ENCODE assay signal across 8 mouse cellular contexts in the genomic region with DNA sequence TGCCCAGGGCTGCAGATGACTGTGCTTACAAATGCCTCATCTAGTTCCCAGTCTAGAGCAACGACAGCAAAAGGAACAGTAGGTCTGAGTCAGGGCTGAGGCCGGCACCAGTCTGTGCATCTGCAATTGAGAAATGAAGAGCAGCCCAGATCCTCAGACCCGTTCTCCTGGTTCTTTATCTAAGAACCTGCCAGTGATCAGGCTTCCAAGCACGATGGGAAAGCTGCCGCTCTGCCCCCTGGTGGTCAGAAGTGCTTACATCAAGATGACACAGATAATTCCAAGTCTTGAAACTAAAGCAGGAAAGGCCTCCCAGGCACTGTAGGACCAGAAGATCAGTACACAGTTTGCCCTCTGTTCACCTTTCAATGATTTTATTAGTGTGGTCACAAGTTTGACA. TPM values are rescaled to one million over a fixed set of nuclear protein-coding genes. Genes with fewer than 3 reads are reported as not detected.
A peak's percentile ranks its signal among the peaks of the same experiment; 100 is the strongest.
DNase-seq lines count a peak whose midpoint lies in the region; ATAC-seq and TF ChIP-seq lines count a peak whose summit lies in the region.

No protein-coding gene starts in this region.

- no peak overlapping the region for H3K4me2 ChIP-seq in forebrain, postnatal 0 days (ENCODE audit: low read depth)
- H3K4me2 ChIP-seq in hindbrain, embryonic 15.5 days, result no peak overlapping the region

- H3K27ac ChIP-seq in forebrain, postnatal 0 days (ENCODE audit: low read depth, low read length), result no peak overlapping the region
- no peak overlapping the region for H3K27ac ChIP-seq in hindbrain, embryonic 15.5 days (replicated peaks)

- H3K36me3 ChIP-seq in forebrain, postnatal 0 days (ENCODE audit: insufficient read depth), result peaks cover 57% of the 10 kb centered on the region
- H3K36me3 ChIP-seq in hindbrain, embryonic 15.5 days, result peaks cover 43% of the 10 kb centered on the region

- peak; percentile 93 for TF ChIP-seq CTCF in forebrain, postnatal 0 days (IDR thresholded peaks at IDR 0.05; ENCODE audit: low read depth)

- peak; percentile 77 for ATAC-seq in forebrain, postnatal 0 days
- ATAC-seq in hindbrain, embryonic 15.5 days (ENCODE audit: low FRiP score, low read depth), result peak; percentile 64
- ATAC-seq in megakaryocyte-erythroid progenitor cell, adult 5-6 weeks (replicated peaks; ENCODE audit: low FRiP score, low TSS enrichment, poor library complexity, severe bottlenecking), result peak; percentile 76

- no peak overlapping the region for H3K9ac ChIP-seq in forebrain, postnatal 0 days
- H3K9ac ChIP-seq in hindbrain, embryonic 15.5 days, result no peak overlapping the region

- H3K4me1 ChIP-seq in forebrain, postnatal 0 days (ENCODE audit: insufficient read depth), result no peaks in the 10 kb centered on the region
- H3K4me1 ChIP-seq in hindbrain, embryonic 15.5 days (replicated peaks), result no peaks in the 10 kb centered on the region

- DNase-seq in R1 (ENCODE audit: low read depth, low spot score), result peak; percentile 87
- peak; percentile 80 to 87 for DNase-seq in cerebellum, adult 18-20 months
- DNase-seq in forebrain, postnatal 0 days, result peak; percentile 93
- peak; percentile 79 to 94 for DNase-seq in layer of hippocampus, postnatal 25 days (ENCODE audit: extremely low spot score in 1 of 2, low spot score in 1 of 2)
- peak; percentile 76 to 77 for DNase-seq in right cerebral cortex, postnatal 36 days (ENCODE audit: low spot score in 2 of 2)
- DNase-seq in yolk sac, embryonic 10.5 days (ENCODE audit: low spot score), result peak; percentile 43

- 20% methylated on average over 5 of the region's 5 CpGs for WGBS in forebrain, postnatal 0 days
- 14% methylated on average over 5 of the region's 5 CpGs for WGBS in hindbrain, embryonic 15.5 days

- H3K4me3 ChIP-seq in forebrain, postnatal 0 days (ENCODE audit: low read depth, low read length), result no peak overlapping the region
- H3K4me3 ChIP-seq in hindbrain, embryonic 15.5 days, result no peak overlapping the region

- no peaks in the 10 kb centered on the region for H3K27me3 ChIP-seq in forebrain, postnatal 0 days (ENCODE audit: insufficient read depth, low read length)
- H3K27me3 ChIP-seq in hindbrain, embryonic 15.5 days, result no peaks in the 10 kb centered on the region

- no peaks in the 10 kb centered on the region for H3K9me3 ChIP-seq in forebrain, postnatal 0 days (ENCODE audit: low read length)
- no peaks in the 10 kb centered on the region for H3K9me3 ChIP-seq in hindbrain, embryonic 15.5 days

RNA-seq across cellular contexts. Expression of a gene that starts 17.4 kb away (rescaled TPM):
- 271 and 289 TPM in 2 replicates for total RNA-seq in forebrain, postnatal 0 days (2014; rRNA removed)
- polyA plus RNA-seq in forebrain, postnatal 0 days (2015; fragmentation: Nextera tagmentation; extraction: Ambion mirVana), result 263 and 284 TPM in 2 replicates
- 209 and 212 TPM in 2 replicates for polyA plus RNA-seq in hindbrain, embryonic 15.5 days (2015; fragmentation: Nextera tagmentation; extraction: Ambion mirVana)
- 100 to 1,000 TPM; 222 to 253 TPM for total RNA-seq in layer of hippocampus, postnatal 25 days (2021)
- 30.4 and 54.3 TPM in 2 replicates for total RNA-seq in megakaryocyte-erythroid progenitor cell, adult 5-6 weeks (2014; fragmentation: Nextera tagmentation)
- 24.3 and 28.3 TPM in 2 replicates for total RNA-seq in megakaryocyte-erythroid progenitor cell, adult 5-6 weeks (2017)

RNA-seq across cellular contexts. Expression of a gene that starts 24.2 kb away (rescaled TPM):
- total RNA-seq in forebrain, postnatal 0 days (2014; rRNA removed), result 28.2 and 33.6 TPM in 2 replicates
- 8.9 and 13.3 TPM in 2 replicates for polyA plus RNA-seq in forebrain, postnatal 0 days (2015; fragmentation: Nextera tagmentation; extraction: Ambion mirVana)
- polyA plus RNA-seq in hindbrain, embryonic 15.5 days (2015; fragmentation: Nextera tagmentation; extraction: Ambion mirVana), result 26.2 and 27.0 TPM in 2 replicates
- 10 to 100 TPM; 46.4 to 47.7 TPM for total RNA-seq in layer of hippocampus, postnatal 25 days (2021)
- total RNA-seq in megakaryocyte-erythroid progenitor cell, adult 5-6 weeks (2014; fragmentation: Nextera tagmentation), result 21.4 and 49.6 TPM in 2 replicates
- 27.0 and 37.0 TPM in 2 replicates for total RNA-seq in megakaryocyte-erythroid progenitor cell, adult 5-6 weeks (2017)

RNA-seq across cellular contexts. Expression of a gene that starts 51.8 kb away (rescaled TPM):
- 89.7 and 105 TPM in 2 replicates for total RNA-seq in forebrain, postnatal 0 days (2014; rRNA removed)
- 85.9 and 94.5 TPM in 2 replicates for polyA plus RNA-seq in forebrain, postnatal 0 days (2015; fragmentation: Nextera tagmentation; extraction: Ambion mirVana)
- polyA plus RNA-seq in hindbrain, embryonic 15.5 days (2015; fragmentation: Nextera tagmentation; extraction: Ambion mirVana), result 92.4 and 94.4 TPM in 2 replicates
- 10 to 100 TPM; 62.8 to 68.5 TPM for total RNA-seq in layer of hippocampus, postnatal 25 days (2021)
- total RNA-seq in megakaryocyte-erythroid progenitor cell, adult 5-6 weeks (2014; fragmentation: Nextera tagmentation), result 43.7 and 46.6 TPM in 2 replicates
- 38.9 and 52.9 TPM in 2 replicates for total RNA-seq in megakaryocyte-erythroid progenitor cell, adult 5-6 weeks (2017)

Comparison
In these comparisons a context has a peak if more than half of its experiments do, and no peak if none do; other contexts are left out.
1. DNase-seq: peak in every context shown above with its lines; median percentile 93 in forebrain, postnatal 0 days; 87 in R1; 86 in layer of hippocampus, postnatal 25 days; 84 in cerebellum, adult 18-20 months; 76 in right cerebral cortex, postnatal 36 days; 43 in yolk sac, embryonic 10.5 days.